Mouse (Mus musculus) spleen, adult 2 months (tissue): ENCODE data around the gene Gstcd.

Source experiments
- CTCF ChIP-seq: fragments of 200-500 bp; IDR thresholded peaks from 2 replicates; pipeline ENCODE4 v1.5.1; 2011; ENCODE audit warnings: mild to moderate bottlenecking, inconsistent platforms; ENCODE audit not compliant: insufficient read depth, insufficient read length, insufficient replicate concordance; ENCODE audit errors: extremely low read depth
- POLR2A ChIP-seq: fragments of 200-500 bp; IDR thresholded peaks from 2 replicates; pipeline ENCODE4 v1.6.1; 2011; ENCODE audit warnings: low read depth, low read length, inconsistent platforms

- TF ChIP-seq CTCF (no peak), POLR2A (no peak)
Observed at GRCm38 (mm10) chr3:132940181-132940990, 151.4 kb downstream of the Gstcd start.
